Comparison of ENCODE assay signal across 7 mouse cellular contexts in genomic region chr16:10520908-10521614, GRCm38 (mm10). TPM values are rescaled to one million over a fixed set of nuclear protein-coding genes. Genes with fewer than 3 reads are reported as not detected.
DNase-seq lines count a peak whose midpoint lies in the region; ATAC-seq lines count a peak whose summit lies in the region.

No protein-coding gene starts in this region.

- ATAC-seq in hindbrain, embryonic 11.5 days (ENCODE audit: low FRiP score): peak; percentile 73

- H3K9me3 ChIP-seq in hindbrain, embryonic 11.5 days (ENCODE audit: control insufficient read depth, low read length): no peaks in the 10 kb centered on the region

- WGBS in hindbrain, embryonic 11.5 days: 51% methylated on average over 2 of the region's 2 CpGs

- no peak overlapping the region for H3K4me2 ChIP-seq in hindbrain, embryonic 11.5 days (replicated peaks; ENCODE audit: low read depth, low read length)

- H3K9ac ChIP-seq in hindbrain, embryonic 11.5 days (ENCODE audit: low read depth, low read length): no peak overlapping the region

- DNase-seq in Muller cell, postnatal 12 days (ENCODE audit: inconsistent ontology term): peak; percentile 71
- DNase-seq in cerebellum, adult 11-12 months: peak; percentile 61
- peak; percentile 85 for DNase-seq in forelimb bud, embryonic 11.5 days (ENCODE audit: low read depth, low spot score)
- DNase-seq in hindbrain, embryonic 11.5 days (ENCODE audit: low spot score): peak; percentile 90
- peak; percentile 87 for DNase-seq in layer of hippocampus, adult 9-10 months (ENCODE audit: low spot score)
- peak; percentile 90 for DNase-seq in lung, postnatal 36 days
- peak; percentile 82 for DNase-seq in right cerebral cortex, postnatal 14 days

- H3K4me3 ChIP-seq in hindbrain, embryonic 11.5 days (ENCODE audit: low read depth, low read length): no peak overlapping the region

- H3K4me1 ChIP-seq in hindbrain, embryonic 11.5 days (replicated peaks; ENCODE audit: control insufficient read depth, insufficient read depth, low read length): no peaks in the 10 kb centered on the region

- no peaks in the 10 kb centered on the region for H3K27me3 ChIP-seq in hindbrain, embryonic 11.5 days (ENCODE audit: control insufficient read depth, insufficient read depth, low read length)

- H3K36me3 ChIP-seq in hindbrain, embryonic 11.5 days (ENCODE audit: control insufficient read depth, insufficient read depth, low read length): no peaks in the 10 kb centered on the region

- H3K27ac ChIP-seq in hindbrain, embryonic 11.5 days (ENCODE audit: low read depth, low read length): no peak overlapping the region

RNA-seq across cellular contexts. Expression of gene Dexi, which starts 21.8 kb away (rescaled TPM):
- 21.9 and 23.2 TPM in 2 replicates for polyA plus RNA-seq in hindbrain, embryonic 11.5 days (2014; fragmentation: Nextera tagmentation; extraction: Ambion mirVana)

RNA-seq across cellular contexts. Expression of gene Clec16a, which starts 24.1 kb away (rescaled TPM):
- polyA plus RNA-seq in hindbrain, embryonic 11.5 days (2014; fragmentation: Nextera tagmentation; extraction: Ambion mirVana): 47.5 and 55.7 TPM in 2 replicates

RNA-seq across cellular contexts. Expression of gene Ciita, which starts 41.2 kb away (rescaled TPM):
- 0.27 and 0.36 TPM in 2 replicates for polyA plus RNA-seq in hindbrain, embryonic 11.5 days (2014; fragmentation: Nextera tagmentation; extraction: Ambion mirVana)
